Mouse (Mus musculus) liver, embryonic 14.5 days (tissue): Measurements from ENCODE around the gene Celf2. TPM values are rescaled to one million over a fixed set of nuclear protein-coding genes. Genes with fewer than 3 reads are reported as not detected.

Source experiments
- ATAC-seq: fragments of 200-750 bp; cut with Nextera tagmentation; 2 replicates; pipeline ENCODE4 v1.8.0; 2017; ENCODE audit warnings: moderate number of reproducible peaks, mild to moderate bottlenecking, moderate library complexity; ENCODE audit not compliant: insufficient read depth
- DNase-seq, 3 experiments: peaks; one replicate each; pipeline ENCODE4 v3.0.0-alpha.2; 2012 to 2013; ENCODE audit warnings: low read depth in 3 of 3, low spot score in 3 of 3
- H3K27ac ChIP-seq: fragments of 300-500 bp; sonication (generic); 2 replicates; pipeline ENCODE4 v1.5.1; 2014; ENCODE audit warnings: moderate library complexity, mild to moderate bottlenecking, control low read depth, inconsistent platforms
- H3K27me3 ChIP-seq: fragments of 300-500 bp; sonication (generic); 2 replicates; pipeline ENCODE4 v1.6.1; 2014; ENCODE audit warnings: mild to moderate bottlenecking, low read length, moderate library complexity; ENCODE audit not compliant: control insufficient read depth, insufficient read depth
- H3K36me3 ChIP-seq: fragments of 300-500 bp; sonication (generic); replicated peaks from 2 replicates; pipeline ENCODE4 v1.6.1; 2014; ENCODE audit warnings: low read depth; ENCODE audit not compliant: control insufficient read depth, insufficient read depth
- H3K4me1 ChIP-seq, 2 experiments: fragments of 200-500 bp in 1 of 2; fragments of 300-500 bp in 1 of 2; sonication (generic) in 1 of 2; replicated peaks; 2 replicates each; pipeline ENCODE4 v1.6.1; 2012 to 2014; ENCODE audit warnings: antibody characterized with exemption in 1 of 2, inconsistent platforms in 1 of 2, low read length in 1 of 2; ENCODE audit not compliant: control insufficient read depth in 2 of 2, insufficient read depth in 2 of 2
- H3K4me2 ChIP-seq: fragments of 300-500 bp; sonication (generic); 2 replicates; pipeline ENCODE4 v1.6.1; 2014; ENCODE audit warnings: low read depth, mild to moderate bottlenecking, control low read depth, moderate library complexity
- H3K4me3 ChIP-seq, 2 experiments: fragments of 200-500 bp in 1 of 2; fragments of 300-500 bp in 1 of 2; sonication (generic) in 1 of 2; 2 replicates each; pipeline ENCODE4 v1.5.1; 2012 to 2014; ENCODE audit warnings: low read depth in 2 of 2, low read length in 2 of 2, mild to moderate bottlenecking in 2 of 2, control low read depth in 1 of 2, inconsistent platforms in 1 of 2, moderate library complexity in 1 of 2; ENCODE audit not compliant: insufficient read depth in 1 of 2
- H3K9ac ChIP-seq: fragments of 300-500 bp; sonication (generic); replicated peaks from 2 replicates; pipeline ENCODE4 v1.6.1; 2014; ENCODE audit warnings: mild to moderate bottlenecking, control low read depth, moderate library complexity
- H3K9me3 ChIP-seq: fragments of 300-500 bp; sonication (generic); 2 replicates; pipeline ENCODE4 v1.6.1; 2016; ENCODE audit warnings: low read length, mixed read lengths; ENCODE audit not compliant: control insufficient read depth
- CTCF ChIP-seq: IDR thresholded peaks from 2 replicates; pipeline ENCODE4 v1.5.1; 2016; ENCODE audit warnings: antibody characterized with exemption, low read depth, control low read depth
- EP300 ChIP-seq: IDR thresholded peaks from 2 replicates; pipeline ENCODE4 v1.6.1; 2016; ENCODE audit warnings: antibody characterized with exemption, low read depth
- WGBS: fragments of 180-500 bp; shearing (Covaris S2); extraction: QIAGEN DNeasy Blood & Tissue Kit; methylation state at CpG from one replicate; pipeline ENCODE4 v1.1.7; 2014; ENCODE audit not compliant: insufficient replicate concordance; 5-methylcytosine and 5-hydroxymethylcytosine counted together
- polyA plus RNA-seq, 2 experiments: library from polyadenylated mRNA; depleted of rRNA in 1 of 2; stranded (reverse) in 1 of 2; unstranded in 1 of 2; fragments of >200 nt; fragmentation: Nextera tagmentation in 1 of 2; extraction: Ambion mirVana in 1 of 2; gene quantifications; 2 replicates each; pipeline versions ENCODE4 v1.2.1 to v1.2.3; 2012 to 2014

Celf2 gene
- polyA plus RNA-seq, 2 experiments: 3.9 to 7.8 TPM

GRCm38 (mm10) chr2:7115801-7116200 lies 393.6 kb downstream of the Celf2 start:
- TF ChIP-seq EP300: no peak
- TF ChIP-seq CTCF: no peak
- ATAC-seq (no peak), DNase-seq (no peak)
- Histone ChIP-seq H3K9ac (no peak overlapping the region), H3K4me3 (no peak overlapping the region), H3K4me1 (no peaks in the 10 kb centered on the region), H3K27me3 (no peaks in the 10 kb centered on the region), H3K4me2 (no peak overlapping the region), H3K36me3 (no peaks in the 10 kb centered on the region), H3K27ac (no peak overlapping the region), H3K9me3 (no peaks in the 10 kb centered on the region)
- WGBS: 29% methylated on average over 2 of the region's 2 CpGs

GRCm38 (mm10) chr2:7115161-7115560 lies 394.2 kb downstream of the Celf2 start:
- Histone ChIP-seq H3K9me3 (no peaks in the 10 kb centered on the region), H3K36me3 (no peaks in the 10 kb centered on the region), H3K27ac (no peak overlapping the region), H3K27me3 (no peaks in the 10 kb centered on the region), H3K9ac (no peak overlapping the region), H3K4me1 (no peaks in the 10 kb centered on the region), H3K4me3 (no peak overlapping the region), H3K4me2 (no peak overlapping the region)
- DNase-seq (no peak), ATAC-seq (no peak)
- TF ChIP-seq CTCF (no peak), EP300 (no peak)
- 45% methylated on average over 3 of the region's 3 CpGs for WGBS

- H3K27ac ChIP-seq: no peak overlapping the region
- H3K4me1 ChIP-seq: no peaks in the 10 kb centered on the region
- no peak overlapping the region for H3K4me2 ChIP-seq
- 66% methylated on average over 4 of the region's 4 CpGs for WGBS
- TF ChIP-seq CTCF (no peak), EP300 (no peak)
- H3K9me3 ChIP-seq: no peaks in the 10 kb centered on the region
- DNase-seq (no peak), ATAC-seq (no peak)
- H3K36me3 ChIP-seq: no peaks in the 10 kb centered on the region
- no peaks in the 10 kb centered on the region for H3K27me3 ChIP-seq
- H3K9ac ChIP-seq: no peak overlapping the region
- H3K4me3 ChIP-seq: no peak overlapping the region
Observed at GRCm38 (mm10) chr2:7113738-7114137, 395.6 kb downstream of the Celf2 start.

GRCm38 (mm10) chr2:7112156-7112813 lies 397.1 kb downstream of the Celf2 start:
- Histone ChIP-seq H3K9ac (no peak overlapping the region), H3K4me1 (no peaks in the 10 kb centered on the region), H3K9me3 (no peaks in the 10 kb centered on the region), H3K4me2 (no peak overlapping the region), H3K36me3 (no peaks in the 10 kb centered on the region), H3K4me3 (no peak overlapping the region), H3K27ac (no peak overlapping the region), H3K27me3 (no peaks in the 10 kb centered on the region)
- no peak for TF ChIP-seq CTCF
- no peak for TF ChIP-seq EP300
- ATAC-seq (no peak), DNase-seq (no peak)
- 25% methylated on average over 4 of the region's 4 CpGs for WGBS

- Histone ChIP-seq H3K36me3 (no peaks in the 10 kb centered on the region), H3K4me1 (no peaks in the 10 kb centered on the region), H3K9me3 (no peaks in the 10 kb centered on the region), H3K9ac (no peak overlapping the region), H3K27ac (no peak overlapping the region), H3K4me2 (no peak overlapping the region), H3K4me3 (no peak overlapping the region), H3K27me3 (no peaks in the 10 kb centered on the region)
- no peak for DNase-seq
- WGBS: 60% methylated on average over 3 of the region's 3 CpGs
- no peak for TF ChIP-seq EP300
- TF ChIP-seq CTCF: no peak
- ATAC-seq: no peak
Observed at GRCm38 (mm10) chr2:7093414-7093813, 415.9 kb downstream of the Celf2 start.
